Comparison of ENCODE assay signal across 9 mouse cellular contexts in genomic region chr11:3370162-3370561, GRCm38 (mm10). TPM values are rescaled to one million over a fixed set of nuclear protein-coding genes. Genes with fewer than 3 reads are reported as not detected.
DNase-seq lines count a peak whose midpoint lies in the region; ATAC-seq and TF ChIP-seq lines count a peak whose summit lies in the region.
"Had no signal": no experiment of that assay in that cellular context is flagged by ENCODE, and none has a peak within 500 bp of the region (broad histone marks: within the 10 kb centered on the region; RNA-seq: fewer than 3 reads in every experiment).

No protein-coding gene starts in this region.

- WGBS in forebrain, embryonic 14.5 days = 81% methylated on average over 2 of the region's 2 CpGs
- WGBS in limb, embryonic 15.5 days = 61% methylated on average over 2 of the region's 2 CpGs
- 92% methylated on average over 2 of the region's 2 CpGs for WGBS in thymus, adult 2 months

- peaks cover 15% of the 10 kb centered on the region; the same call in 1 of the 2 replicates for H3K36me3 ChIP-seq in E14TG2a.4 (ENCODE audit: insufficient read depth, low read length)
- H3K36me3 ChIP-seq in forebrain, embryonic 14.5 days (ENCODE audit: control insufficient read depth, insufficient read depth, low read length) = no peaks in the 10 kb centered on the region
- H3K36me3 ChIP-seq in limb, embryonic 15.5 days = no peaks in the 10 kb centered on the region
- H3K36me3 ChIP-seq in thymus, adult 2 months (ENCODE audit: control insufficient read depth, insufficient read depth, low read length) = no peaks in the 10 kb centered on the region

- H3K4me3 ChIP-seq in gastrocnemius, adult 2 months = peak overlapping the region; percentile 83
- peak overlapping the region; percentile 88 for H3K4me3 ChIP-seq in E14TG2a.4 (replicated peaks; ENCODE audit: low read length)
- H3K4me3 ChIP-seq in forebrain, embryonic 14.5 days (ENCODE audit: low read depth, low read length) = peak overlapping the region; percentile 43
- H3K4me3 ChIP-seq in limb, embryonic 15.5 days = peak overlapping the region; percentile 57
- H3K4me3 ChIP-seq in thymus, adult 2 months (ENCODE audit: control insufficient read depth, insufficient read depth, low read length) = no peak overlapping the region

- H3K4me1 ChIP-seq in E14TG2a.4 (replicated peaks; ENCODE audit: low read depth, low read length) = peaks cover 90% of the 10 kb centered on the region
- H3K4me1 ChIP-seq in forebrain, embryonic 14.5 days (ENCODE audit: control insufficient read depth, insufficient read depth, low read length) = peaks cover 36% of the 10 kb centered on the region
- H3K4me1 ChIP-seq in limb, embryonic 15.5 days = peaks cover 43% of the 10 kb centered on the region
- peaks cover 17% of the 10 kb centered on the region for H3K4me1 ChIP-seq in thymus, adult 2 months (replicated peaks; ENCODE audit: control insufficient read depth, insufficient read depth, low read length)

- peak overlapping the region; percentile 73 for H3K4me2 ChIP-seq in forebrain, embryonic 14.5 days (ENCODE audit: low read length)
- peak overlapping the region; percentile 78 for H3K4me2 ChIP-seq in limb, embryonic 15.5 days

- H3K27ac ChIP-seq in gastrocnemius, adult 2 months = peak overlapping the region; percentile 78
- peak overlapping the region; percentile 70; the same call in 1 of the 2 replicates for H3K27ac ChIP-seq in forebrain, embryonic 14.5 days (ENCODE audit: low read depth, low read length)
- peak overlapping the region; percentile 76 for H3K27ac ChIP-seq in limb, embryonic 15.5 days
- H3K27ac ChIP-seq in thymus, adult 2 months (ENCODE audit: control insufficient read depth, insufficient read depth, low read length) = no peak overlapping the region

- no peak for ATAC-seq in forebrain, embryonic 14.5 days
- no peak for ATAC-seq in limb, embryonic 15.5 days (ENCODE audit: insufficient number of reproducible peaks, low FRiP score, low TSS enrichment, low read depth)

- H3K9me3 ChIP-seq in E14TG2a.4 (ENCODE audit: low read length) = no peaks in the 10 kb centered on the region
- no peaks in the 10 kb centered on the region for H3K9me3 ChIP-seq in forebrain, embryonic 14.5 days (replicated peaks; ENCODE audit: control insufficient read depth, low read length)
- H3K9me3 ChIP-seq in limb, embryonic 15.5 days = no peaks in the 10 kb centered on the region

- TF ChIP-seq POLR2A in thymus, adult 2 months (IDR thresholded peaks at IDR 0.05; ENCODE audit: control insufficient read depth, extremely low read depth, insufficient read depth, low read length, poor library complexity) = no peak

- no peak for DNase-seq in gastrocnemius, adult 2 months
- no peak for DNase-seq in gastrocnemius, postnatal 25 days
- DNase-seq in forebrain, embryonic 14.5 days (ENCODE audit: low spot score) = no peak
- no peak for DNase-seq in Muller cell, postnatal 12 days (ENCODE audit: inconsistent ontology term)
- no peak for DNase-seq in cerebellum, postnatal 10 days
- DNase-seq in thymus, adult 2 months = no peak
- DNase-seq: layer of hippocampus, adult 9-11 months had no signal

- intact Hi-C loops in gastrocnemius, adult 2 months (cut with DNase I) = no loop called here

- H3K9ac ChIP-seq in forebrain, embryonic 14.5 days (ENCODE audit: low read length) = peak overlapping the region; percentile 63
- H3K9ac ChIP-seq in limb, embryonic 15.5 days = peak overlapping the region; percentile 37; the same call in 1 of the 2 replicates

- H3K27me3 ChIP-seq in E14TG2a.4 (ENCODE audit: insufficient read depth, low read length) = no peaks in the 10 kb centered on the region
- H3K27me3 ChIP-seq in forebrain, embryonic 14.5 days (replicated peaks; ENCODE audit: control insufficient read depth, insufficient read depth, low read length) = no peaks in the 10 kb centered on the region
- no peaks in the 10 kb centered on the region for H3K27me3 ChIP-seq in limb, embryonic 15.5 days
- no peaks in the 10 kb centered on the region for H3K27me3 ChIP-seq in thymus, adult 2 months (ENCODE audit: control insufficient read depth, insufficient read depth, low read length)

- TF ChIP-seq CTCF in gastrocnemius, adult 2 months (IDR thresholded peaks at IDR 0.05) = no peak
- TF ChIP-seq CTCF in E14TG2a.4 (conservative IDR thresholded peaks at IDR 0.05; ENCODE audit: low read length) = no peak
- no peak for TF ChIP-seq CTCF in thymus, adult 2 months (IDR thresholded peaks at IDR 0.05; ENCODE audit: borderline replicate concordance, control insufficient read depth, extremely low read depth, insufficient read depth, low read length, poor library complexity)

RNA-seq across cellular contexts. Expression of gene Limk2, which starts 38.8 kb away (rescaled TPM):
- total RNA-seq in gastrocnemius, adult 2 months (2021) = 10 to 100 TPM; 10.0 to 11.5 TPM
- 10 to 100 TPM; 11.4 to 11.8 TPM for total RNA-seq in gastrocnemius, postnatal 25 days (2021)
- 88.4 and 102 TPM in 2 replicates for polyA plus RNA-seq in forebrain, embryonic 14.5 days (2014; fragmentation: Nextera tagmentation; extraction: Ambion mirVana)
- 102 and 108 TPM in 2 replicates for polyA plus RNA-seq in limb, embryonic 15.5 days (2015; fragmentation: Nextera tagmentation; extraction: Ambion mirVana)
- polyA plus RNA-seq in thymus, adult 2 months (2012; rRNA removed) = 167 and 185 TPM in 2 replicates

RNA-seq across cellular contexts. Expression of gene Pik3ip1, which starts 40.0 kb away (rescaled TPM):
- total RNA-seq in gastrocnemius, adult 2 months (2021) = 10 to 100 TPM; 17.7 to 21.7 TPM
- total RNA-seq in gastrocnemius, postnatal 25 days (2021) = 10 to 100 TPM; 15.3 to 17.7 TPM
- polyA plus RNA-seq in forebrain, embryonic 14.5 days (2014; fragmentation: Nextera tagmentation; extraction: Ambion mirVana) = 27.8 TPM in 2 replicates
- polyA plus RNA-seq in limb, embryonic 15.5 days (2015; fragmentation: Nextera tagmentation; extraction: Ambion mirVana) = 15.6 and 17.9 TPM in 2 replicates
- 151 and 153 TPM in 2 replicates for polyA plus RNA-seq in thymus, adult 2 months (2012; rRNA removed)
